Mouse (Mus musculus) stomach, adult 2 months (tissue): ENCODE results near the gene Pcsk1n. TPM values are rescaled to one million over a fixed set of nuclear protein-coding genes. Genes with fewer than 3 reads are reported as not detected.

Source experiments
- polyA plus RNA-seq: library from polyadenylated mRNA; depleted of rRNA; stranded (reverse); fragments of >200 nt; gene quantifications from 2 replicates; pipeline ENCODE4 v1.2.3, GENCODE M21; 2012; rRNA removed

The Pcsk1n gene
- polyA plus RNA-seq = 15.1 and 39.9 TPM in 2 replicates

GRCm38 (mm10) chrX:7919601-7920383 lies at the start of gene Pcsk1n:
Gene Pcsk1n (plus strand): TSS chrX:7919822.

GRCm38 (mm10) chrX:7878007-7878419 lies 41.6 kb upstream of the Pcsk1n start, which contains the start of gene Pim2:
Gene Pim2 (plus strand): TSS chrX:7878262.

GRCm38 (mm10) chrX:7883841-7884567 lies 35.6 kb upstream of the Pcsk1n start, which contains the start of gene Slc35a2:
Gene Slc35a2 (plus strand): TSS chrX:7884028.

GRCm38 (mm10) chrX:7898880-7899874 lies 20.4 kb upstream of the Pcsk1n start, which contains the start of the genes Pqbp1 and Timm17b:
Gene Pqbp1 (minus strand): TSS chrX:7899269.
Gene Timm17b (plus strand): TSS chrX:7899357.

GRCm38 (mm10) chrX:7907735-7908134 lies 11.9 kb upstream of the Pcsk1n start, which contains the start of gene Gm10491:
Gene Gm10491 (minus strand): TSS chrX:7907835.

GRCm38 (mm10) chrX:7909242-7909641 lies 10.4 kb upstream of the Pcsk1n start, which contains the start of gene Gm10490:
Gene Gm10490 (plus strand): TSS chrX:7909542.

GRCm38 (mm10) chrX:7928270-7928790 lies 8.7 kb downstream of the Pcsk1n start, which contains the start of gene Eras:
Gene Eras (minus strand): TSS chrX:7928607.

GRCm38 (mm10) chrX:7947108-7947899 lies 27.7 kb downstream of the Pcsk1n start, which contains the start of gene Hdac6:
Gene Hdac6 (minus strand): TSS chrX:7947889.

Other genes starting within 250 kb of the Pcsk1n start
- 137 and 146 TPM in 2 replicates for gene Plp2, start 248.4 kb upstream of the Pcsk1n start, polyA plus RNA-seq
- gene Magix, start 238.6 kb upstream of the Pcsk1n start, polyA plus RNA-seq = 6.1 and 6.6 TPM in 2 replicates
- gene Gpkow, start 222.7 kb upstream of the Pcsk1n start, polyA plus RNA-seq = 0.92 and 1.5 TPM in 2 replicates
- 18.3 and 20.3 TPM in 2 replicates for gene Wdr45, start 205.5 kb upstream of the Pcsk1n start, polyA plus RNA-seq
- gene Gm45208, start 197.6 kb upstream of the Pcsk1n start, polyA plus RNA-seq = 0.22 TPM in 1 of 2 replicates, not detected in the other
- 30.1 and 36.8 TPM in 2 replicates for gene Praf2, start 191.4 kb upstream of the Pcsk1n start, polyA plus RNA-seq
- gene Ccdc120, start 168.9 kb upstream of the Pcsk1n start, polyA plus RNA-seq = 20.8 and 24.6 TPM in 2 replicates
- 13.1 and 13.4 TPM in 2 replicates for gene Tfe3, start 157.3 kb upstream of the Pcsk1n start, polyA plus RNA-seq
- gene Gripap1, start 130.1 kb upstream of the Pcsk1n start, polyA plus RNA-seq = 6.6 and 7.6 TPM in 2 replicates
- gene Kcnd1, start 97.5 kb upstream of the Pcsk1n start, polyA plus RNA-seq = 0.38 and 0.56 TPM in 2 replicates
- 21.1 and 23.3 TPM in 2 replicates for gene Otud5, start 78.5 kb upstream of the Pcsk1n start, polyA plus RNA-seq
- 7.4 and 8.8 TPM in 2 replicates for gene Pim2, start 41.6 kb upstream of the Pcsk1n start, polyA plus RNA-seq
- gene Slc35a2, start 35.8 kb upstream of the Pcsk1n start, polyA plus RNA-seq = 74.9 and 99.5 TPM in 2 replicates
- 27.2 and 28.7 TPM in 2 replicates for gene Pqbp1, start 20.6 kb upstream of the Pcsk1n start, polyA plus RNA-seq
- 23.5 and 30.2 TPM in 2 replicates for gene Timm17b, start 20.5 kb upstream of the Pcsk1n start, polyA plus RNA-seq
- gene Gm10491, start 12.0 kb upstream of the Pcsk1n start, polyA plus RNA-seq = not detected in 2 replicates
- gene Gm10490, start 10.3 kb upstream of the Pcsk1n start, polyA plus RNA-seq = not detected in 2 replicates
- gene Eras, start 8.8 kb downstream of the Pcsk1n start, polyA plus RNA-seq = not detected in 2 replicates
- gene Hdac6, start 28.1 kb downstream of the Pcsk1n start, polyA plus RNA-seq = 7.3 and 10.8 TPM in 2 replicates
- 0.40 and 0.71 TPM in 2 replicates for gene Gata1, start 58.2 kb downstream of the Pcsk1n start, polyA plus RNA-seq
- gene Glod5, start 98.7 kb downstream of the Pcsk1n start, polyA plus RNA-seq = 1.6 and 1.7 TPM in 2 replicates
- gene Suv39h1, start 154.9 kb downstream of the Pcsk1n start, polyA plus RNA-seq = 2.3 and 2.6 TPM in 2 replicates
- gene Was, start 170.7 kb downstream of the Pcsk1n start, polyA plus RNA-seq = 1.1 and 1.2 TPM in 2 replicates
- 65.3 and 68.4 TPM in 2 replicates for gene Wdr13, start 213.1 kb downstream of the Pcsk1n start, polyA plus RNA-seq
- 14.2 and 17.6 TPM in 2 replicates for gene Rbm3, start 226.1 kb downstream of the Pcsk1n start, polyA plus RNA-seq